Mouse (Mus musculus): ENCODE results near the gene Tet2. TPM values are rescaled to one million over a fixed set of nuclear protein-coding genes. Genes with fewer than 3 reads are reported as not detected.

The Tet2 gene
- polyA plus RNA-seq, 1 experiment from 2014 or later, result 17.8 TPM

DNA sequence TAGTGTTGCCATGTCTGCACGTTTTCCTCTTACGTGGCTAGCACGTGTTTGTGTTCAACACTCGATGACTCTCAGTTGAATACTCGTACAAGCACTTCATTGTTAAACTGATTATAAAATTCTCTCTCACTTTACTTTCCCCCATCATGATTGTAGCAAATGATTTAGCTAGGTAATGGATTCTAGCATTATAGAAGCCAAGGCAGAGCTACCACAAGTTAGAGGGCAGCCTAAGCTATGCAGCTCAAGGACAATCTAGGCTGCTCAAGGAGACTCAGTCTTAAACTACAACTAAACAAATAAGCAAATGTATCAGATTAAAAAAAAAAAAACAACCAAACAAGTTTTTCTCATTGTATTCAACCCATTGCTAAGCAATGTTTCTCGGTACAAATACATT lies 12.7 kb downstream of the Tet2 start:
- Histone ChIP-seq H3K9ac (no peak overlapping the region), H3K4me2 (no peak overlapping the region), H3K9me3 (no peaks in the 10 kb centered on the region), H3K27ac (no peak overlapping the region), H3K4me3 (no peak overlapping the region), H3K27me3 (no peaks in the 10 kb centered on the region), H3K36me3 (0 out of 2 replicates have a peak, but pooled peaks cover under 1% of the 10 kb centered on the region), H3K4me1 (peaks cover 22% of the 10 kb centered on the region)
- WGBS, result 56% methylated on average over 6 of the region's 6 CpGs
- no peak for ATAC-seq (ENCODE audit: borderline replicate concordance, extremely low read depth, low FRiP score, low TSS enrichment)

DNA sequence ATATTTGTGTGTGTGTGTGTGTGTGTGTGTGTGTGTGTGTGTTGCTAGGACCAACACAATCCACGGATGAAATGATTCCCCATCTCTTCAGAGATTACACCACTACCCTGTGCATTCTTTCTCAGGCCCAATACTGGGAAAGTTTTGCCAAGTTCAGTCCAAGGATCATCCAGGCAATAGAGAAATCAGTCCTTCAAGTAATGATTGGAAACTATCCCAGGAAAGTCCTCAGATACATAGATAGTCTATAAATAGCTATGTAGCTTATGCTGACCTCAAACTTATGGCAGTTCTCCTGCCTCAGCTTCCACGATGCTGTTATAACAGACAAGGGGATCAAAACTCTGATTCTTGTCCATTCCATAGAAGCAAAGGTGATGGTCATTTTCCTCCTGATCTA lies 13.8 kb downstream of the Tet2 start:
- Histone ChIP-seq H3K9me3 (no peaks in the 10 kb centered on the region), H3K4me2 (no peak overlapping the region), H3K27me3 (no peaks in the 10 kb centered on the region), H3K36me3 (no peaks in the 10 kb centered on the region), H3K4me3 (no peak overlapping the region), H3K4me1 (peaks cover 22% of the 10 kb centered on the region), H3K9ac (no peak overlapping the region), H3K27ac (no peak overlapping the region)
- ATAC-seq (ENCODE audit: borderline replicate concordance, extremely low read depth, low FRiP score, low TSS enrichment), result no peak
- WGBS, result 57% methylated on average over 2 of the region's 2 CpGs

DNA sequence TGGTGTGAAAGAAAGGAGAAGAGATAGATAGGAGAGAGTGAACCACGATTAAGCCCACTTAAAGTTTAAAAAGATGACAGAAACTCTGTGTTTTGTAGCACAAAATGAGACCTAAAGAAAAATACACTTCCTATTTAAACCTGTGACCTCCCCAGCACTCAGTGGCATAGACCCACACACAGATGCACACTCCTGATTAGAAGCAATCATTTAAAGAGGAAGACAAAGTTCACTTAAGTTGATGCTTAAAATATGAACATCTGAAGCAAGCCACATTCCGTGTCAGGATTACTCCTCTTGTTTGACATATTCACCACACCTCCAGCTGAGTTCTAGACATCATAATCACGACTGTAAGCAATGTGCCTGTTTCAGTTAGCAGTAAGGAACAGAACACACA lies 14.3 kb downstream of the Tet2 start:
- ATAC-seq (ENCODE audit: borderline replicate concordance, extremely low read depth, low FRiP score, low TSS enrichment), result no peak
- no peak overlapping the region for H3K27ac ChIP-seq
- H3K36me3 ChIP-seq, result no peaks in the 10 kb centered on the region
- H3K27me3 ChIP-seq, result no peaks in the 10 kb centered on the region
- H3K4me2 ChIP-seq, result no peak overlapping the region
- no peaks in the 10 kb centered on the region for H3K9me3 ChIP-seq
- 41% methylated on average over 3 of the region's 3 CpGs for WGBS
- H3K4me3 ChIP-seq, result no peak overlapping the region
- H3K4me1 ChIP-seq, result peaks cover 21% of the 10 kb centered on the region
- no peak overlapping the region for H3K9ac ChIP-seq

DNA sequence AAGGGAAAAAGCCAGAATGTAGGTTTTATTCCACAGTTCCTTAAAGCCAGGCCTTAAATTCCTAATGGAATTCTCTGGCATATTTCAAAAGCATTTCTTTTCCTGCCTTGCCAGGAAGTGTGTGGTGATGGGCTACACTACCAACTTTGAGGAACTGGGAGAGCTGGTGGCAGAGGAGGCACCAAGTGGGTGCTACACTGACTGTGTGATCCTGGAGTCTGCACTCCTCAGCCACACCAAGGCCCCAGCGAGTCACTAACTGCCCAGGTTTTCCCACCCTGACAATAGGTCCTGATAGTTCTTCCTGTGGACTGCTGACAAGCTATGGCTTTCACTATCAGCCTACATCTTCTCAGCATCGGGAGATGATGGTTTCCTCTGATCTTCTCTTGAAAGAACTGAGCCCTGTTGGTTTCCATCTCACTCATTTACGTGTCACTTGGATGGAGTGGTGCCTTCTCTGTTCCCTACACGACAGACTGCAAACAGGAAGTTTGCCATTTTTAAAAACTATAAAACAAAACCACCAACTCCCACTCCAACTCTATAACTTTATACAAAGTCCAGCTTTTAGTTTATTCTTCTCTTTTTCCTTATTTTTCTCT lies 18.7 kb downstream of the Tet2 start:
- WGBS, result 59% methylated on average over 4 of the region's 4 CpGs

DNA sequence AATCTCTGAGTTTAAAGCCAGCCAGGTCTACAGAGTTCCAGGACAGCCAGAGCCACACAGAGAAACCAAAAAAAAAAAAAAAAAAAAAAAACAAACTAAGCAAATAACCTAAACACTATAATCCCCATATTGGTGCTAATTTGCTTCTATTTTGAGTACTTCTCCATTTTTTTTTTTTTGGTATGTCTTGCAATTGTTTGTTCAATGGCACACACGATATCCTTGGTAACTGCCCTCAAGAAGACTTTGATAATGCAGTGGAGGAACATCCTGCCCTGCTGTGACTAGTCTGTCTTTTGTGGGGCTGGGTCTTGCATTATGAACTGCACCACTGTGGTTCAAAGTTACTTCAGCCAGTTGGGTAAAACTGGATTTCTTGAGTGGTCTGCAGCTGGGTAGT lies 19.4 kb downstream of the Tet2 start:
- 69% methylated on average over 1 of the region's 1 CpGs for WGBS
- no peak overlapping the region for H3K4me2 ChIP-seq
- H3K4me1 ChIP-seq, result no peaks in the 10 kb centered on the region
- no peak overlapping the region for H3K4me3 ChIP-seq
- no peaks in the 10 kb centered on the region for H3K36me3 ChIP-seq
- H3K27ac ChIP-seq, result no peak overlapping the region
- no peak for ATAC-seq (ENCODE audit: borderline replicate concordance, extremely low read depth, low FRiP score, low TSS enrichment)
- no peaks in the 10 kb centered on the region for H3K27me3 ChIP-seq
- H3K9me3 ChIP-seq, result no peaks in the 10 kb centered on the region
- no peak overlapping the region for H3K9ac ChIP-seq

More for the DNA sequence above, 18.7 kb downstream of the Tet2 start:
- Histone ChIP-seq H3K27ac (no peak overlapping the region), H3K9ac (no peak overlapping the region), H3K4me3 (no peak overlapping the region), H3K4me2 (no peak overlapping the region), H3K27me3 (no peaks in the 10 kb centered on the region), H3K36me3 (no peaks in the 10 kb centered on the region), H3K9me3 (no peaks in the 10 kb centered on the region), H3K4me1 (0 out of 2 replicates have a peak, but pooled peaks cover 1% of the 10 kb centered on the region)
- ATAC-seq (ENCODE audit: borderline replicate concordance, extremely low read depth, low FRiP score, low TSS enrichment), result no peak

DNA sequence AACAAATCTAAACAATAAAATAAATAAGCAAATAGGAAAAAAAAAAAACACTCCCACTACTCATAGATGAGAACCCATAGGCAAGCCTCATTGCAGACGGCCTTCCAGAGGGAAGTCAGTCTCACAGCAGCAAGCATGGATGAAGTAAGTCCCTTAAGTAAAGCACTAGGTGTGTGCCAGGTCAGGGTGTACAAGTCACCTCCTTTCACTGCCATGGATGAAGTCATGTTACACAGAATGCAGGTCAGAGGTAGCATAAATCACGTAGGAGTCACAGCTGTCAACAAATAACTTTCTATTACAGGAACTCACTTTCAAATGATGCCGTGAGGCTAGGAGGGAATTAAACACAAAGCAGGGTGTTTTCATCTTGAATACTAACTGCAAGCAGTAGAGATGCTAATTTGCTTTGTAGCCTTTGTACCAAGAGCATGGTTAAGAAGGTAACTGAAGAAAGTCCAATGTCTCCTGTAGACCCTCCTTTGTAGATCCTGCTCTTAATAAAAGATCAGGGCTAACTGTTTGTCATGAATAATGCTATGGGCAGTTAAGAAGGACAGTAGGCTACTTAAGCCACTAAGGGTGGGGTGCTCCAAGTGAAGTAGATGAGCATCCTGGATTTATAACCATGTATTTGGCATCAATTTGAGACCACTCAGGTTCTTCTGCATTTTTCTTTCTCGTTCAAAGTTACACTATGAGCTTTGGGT lies 20.4 kb downstream of the Tet2 start:
- H3K4me3 ChIP-seq, result no peak overlapping the region
- no peaks in the 10 kb centered on the region for H3K36me3 ChIP-seq
- no peaks in the 10 kb centered on the region for H3K27me3 ChIP-seq
- no peak overlapping the region for H3K27ac ChIP-seq
- no peak overlapping the region for H3K9ac ChIP-seq
- ATAC-seq (ENCODE audit: borderline replicate concordance, extremely low read depth, low FRiP score, low TSS enrichment), result no peak
- WGBS, result 79% methylated on average over 4 of the region's 4 CpGs
- H3K4me2 ChIP-seq, result no peak overlapping the region
- H3K4me1 ChIP-seq, result no peaks in the 10 kb centered on the region
- H3K9me3 ChIP-seq, result no peaks in the 10 kb centered on the region

DNA sequence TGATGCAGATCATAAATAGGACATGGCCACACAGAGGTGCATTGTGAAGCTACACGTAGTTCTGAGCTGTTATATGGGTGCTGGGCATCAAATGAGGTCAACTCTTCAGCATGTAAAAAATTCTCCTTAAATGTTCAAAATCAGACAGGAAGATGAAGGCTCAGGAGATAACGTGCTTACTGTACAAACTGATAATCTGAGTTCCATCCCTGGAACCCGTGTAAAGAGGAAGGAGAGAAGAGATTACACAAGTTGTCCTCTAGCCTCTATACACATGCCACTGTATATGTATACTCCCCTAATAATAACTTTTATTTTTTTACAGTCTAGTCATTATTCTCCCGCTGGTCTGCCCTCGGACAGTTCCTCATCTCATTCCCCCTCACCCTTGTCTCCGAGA lies 21.7 kb downstream of the Tet2 start:
- Histone ChIP-seq H3K4me1 (no peaks in the 10 kb centered on the region), H3K27me3 (no peaks in the 10 kb centered on the region), H3K27ac (no peak overlapping the region), H3K36me3 (no peaks in the 10 kb centered on the region), H3K9me3 (no peaks in the 10 kb centered on the region), H3K9ac (no peak overlapping the region), H3K4me3 (no peak overlapping the region), H3K4me2 (no peak overlapping the region)
- WGBS, result 65% methylated on average over 6 of the region's 6 CpGs
- ATAC-seq (ENCODE audit: borderline replicate concordance, extremely low read depth, low FRiP score, low TSS enrichment), result no peak

DNA sequence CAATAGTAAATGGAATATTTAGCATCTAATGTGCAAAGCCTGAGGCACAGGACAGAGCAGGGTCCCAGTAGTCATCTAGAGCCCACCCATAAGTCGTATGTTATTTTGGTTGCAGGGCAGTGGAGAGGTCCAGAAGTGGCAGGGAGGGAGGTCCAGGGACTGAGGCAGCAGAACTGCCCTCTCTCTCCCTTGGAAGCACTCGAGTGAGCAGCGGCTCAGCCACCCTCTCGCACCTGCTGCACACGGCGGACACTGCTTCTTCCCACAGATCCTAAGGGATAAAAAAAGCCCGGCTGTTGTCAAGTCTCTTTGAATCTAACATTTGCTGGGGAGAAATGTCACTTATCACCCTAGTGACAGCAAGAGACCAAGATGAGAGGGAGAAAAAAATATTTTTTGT lies 22.6 kb downstream of the Tet2 start:
- WGBS, result 66% methylated on average over 7 of the region's 7 CpGs
- Histone ChIP-seq H3K4me1 (peaks cover 4% of the 10 kb centered on the region), H3K27ac (no peak overlapping the region), H3K4me2 (no peak overlapping the region), H3K27me3 (no peaks in the 10 kb centered on the region), H3K36me3 (no peaks in the 10 kb centered on the region), H3K9ac (no peak overlapping the region), H3K4me3 (no peak overlapping the region), H3K9me3 (no peaks in the 10 kb centered on the region)
- ATAC-seq (ENCODE audit: borderline replicate concordance, extremely low read depth, low FRiP score, low TSS enrichment), result no peak

DNA sequence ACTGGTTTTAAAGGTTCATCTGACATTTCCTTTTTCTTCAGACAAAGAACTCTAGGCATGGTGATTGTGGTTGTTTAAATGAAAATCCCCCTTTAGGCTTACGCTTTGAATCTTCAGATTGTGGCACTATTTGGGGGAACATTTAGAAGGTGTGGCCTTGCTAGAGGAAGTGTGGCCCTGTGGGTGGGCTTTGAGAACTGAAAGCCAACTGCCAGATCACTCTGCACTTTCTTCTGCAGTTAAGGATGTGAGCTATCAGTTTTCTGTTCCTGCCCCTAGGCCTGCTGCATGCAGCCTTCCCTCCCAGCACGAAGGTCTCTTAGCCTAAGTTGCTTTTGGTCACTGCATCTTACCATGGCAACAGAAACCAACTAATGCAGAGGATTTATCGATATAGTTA lies 26.1 kb downstream of the Tet2 start:
- Histone ChIP-seq H3K9me3 (no peaks in the 10 kb centered on the region), H3K4me2 (no peak overlapping the region), H3K27me3 (no peaks in the 10 kb centered on the region), H3K4me3 (no peak overlapping the region), H3K4me1 (peaks cover 15% of the 10 kb centered on the region), H3K36me3 (peaks cover 9% of the 10 kb centered on the region; the same call in 1 of the 2 replicates), H3K9ac (no peak overlapping the region), H3K27ac (no peak overlapping the region)
- ATAC-seq (ENCODE audit: borderline replicate concordance, extremely low read depth, low FRiP score, low TSS enrichment), result no peak
- WGBS, result 88% methylated on average over 3 of the region's 3 CpGs

DNA sequence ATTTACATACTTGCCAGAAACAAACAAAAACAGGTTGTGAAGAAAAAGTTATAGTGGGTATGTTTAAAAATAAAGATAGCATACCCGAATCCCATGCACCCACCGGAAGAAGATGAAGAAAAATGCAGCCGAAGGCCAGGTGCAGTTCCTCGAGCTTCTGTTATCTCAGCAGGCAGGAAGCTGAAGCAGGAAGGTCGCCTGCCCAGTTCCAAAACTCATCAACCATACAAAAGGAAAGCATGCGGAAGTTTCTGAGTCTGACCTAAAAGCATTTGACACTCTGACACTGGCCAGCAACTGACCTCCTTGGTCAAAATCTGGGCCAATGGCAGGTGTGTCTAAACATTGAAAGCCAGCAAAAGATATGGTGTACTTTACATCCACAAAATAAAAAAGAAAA lies 26.8 kb downstream of the Tet2 start:
- Histone ChIP-seq H3K9ac (no peak overlapping the region), H3K36me3 (peaks cover 12% of the 10 kb centered on the region; the same call in 1 of the 2 replicates), H3K4me2 (no peak overlapping the region), H3K27ac (no peak overlapping the region), H3K9me3 (no peaks in the 10 kb centered on the region), H3K4me1 (peaks cover 15% of the 10 kb centered on the region), H3K4me3 (no peak overlapping the region), H3K27me3 (no peaks in the 10 kb centered on the region)
- ATAC-seq (ENCODE audit: borderline replicate concordance, extremely low read depth, low FRiP score, low TSS enrichment), result no peak
- 80% methylated on average over 6 of the region's 6 CpGs for whole genome bisulfite sequencing

DNA sequence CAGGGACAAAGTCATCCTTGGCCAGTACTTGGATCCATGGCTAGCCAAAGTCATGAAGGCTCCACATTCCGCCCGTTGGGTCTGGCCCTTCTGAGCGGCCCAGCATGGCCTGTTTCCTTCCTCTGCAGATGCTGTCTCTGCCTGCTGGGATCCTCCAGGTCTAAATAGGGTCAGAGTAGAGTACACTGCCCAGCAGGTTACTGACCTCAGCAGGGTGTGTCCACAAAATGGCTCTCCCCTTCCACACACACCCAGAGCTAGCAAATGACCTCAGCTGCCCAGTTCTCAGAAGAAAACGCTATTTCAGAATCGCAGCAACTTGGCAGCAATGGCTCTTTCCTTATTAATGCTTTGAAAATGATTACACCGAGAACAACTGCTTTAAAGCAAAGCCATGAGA lies 27.5 kb downstream of the Tet2 start:
- no peak overlapping the region for H3K4me2 ChIP-seq
- H3K9me3 ChIP-seq, result no peaks in the 10 kb centered on the region
- H3K9ac ChIP-seq, result no peak overlapping the region
- WGBS, result 84% methylated on average over 6 of the region's 6 CpGs
- peaks cover 12% of the 10 kb centered on the region; the same call in 1 of the 2 replicates for H3K36me3 ChIP-seq
- no peak overlapping the region for H3K27ac ChIP-seq
- peaks cover 15% of the 10 kb centered on the region for H3K4me1 ChIP-seq
- H3K27me3 ChIP-seq, result no peaks in the 10 kb centered on the region
- no peak overlapping the region for H3K4me3 ChIP-seq
- no peak for ATAC-seq (ENCODE audit: borderline replicate concordance, extremely low read depth, low FRiP score, low TSS enrichment)

DNA sequence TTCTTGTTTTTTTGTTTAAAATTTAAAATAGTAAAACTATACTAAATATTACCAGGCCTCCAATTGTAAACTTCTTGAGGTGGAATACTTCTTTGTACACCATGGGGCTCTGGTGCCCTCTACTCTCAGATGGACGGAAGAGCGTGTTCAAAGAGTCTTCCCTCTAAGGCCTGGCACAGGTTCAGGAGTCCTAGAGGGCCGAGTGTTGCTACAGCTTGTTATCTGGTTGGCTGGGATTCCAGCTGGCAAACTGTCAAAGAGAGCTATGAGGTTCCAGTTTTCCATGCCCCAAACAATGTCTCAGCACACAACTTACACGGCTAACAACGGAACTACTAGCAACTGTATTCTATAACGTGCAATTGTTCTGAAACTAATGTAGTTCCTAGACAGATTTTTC lies 28.8 kb downstream of the Tet2 start:
- Histone ChIP-seq H3K9me3 (no peaks in the 10 kb centered on the region), H3K27me3 (no peaks in the 10 kb centered on the region), H3K4me1 (peaks cover 15% of the 10 kb centered on the region), H3K9ac (no peak overlapping the region), H3K4me3 (no peak overlapping the region), H3K4me2 (no peak overlapping the region), H3K27ac (no peak overlapping the region), H3K36me3 (peaks cover 22% of the 10 kb centered on the region; the same call in 1 of the 2 replicates)
- peak; percentile 55; the same call in 1 of the 2 replicates for ATAC-seq (ENCODE audit: borderline replicate concordance, extremely low read depth, low FRiP score, low TSS enrichment)
- 35% methylated on average over 6 of the region's 6 CpGs for WGBS

Data from lung, embryonic 15.5 days (tissue).